In the genomic region with DNA sequence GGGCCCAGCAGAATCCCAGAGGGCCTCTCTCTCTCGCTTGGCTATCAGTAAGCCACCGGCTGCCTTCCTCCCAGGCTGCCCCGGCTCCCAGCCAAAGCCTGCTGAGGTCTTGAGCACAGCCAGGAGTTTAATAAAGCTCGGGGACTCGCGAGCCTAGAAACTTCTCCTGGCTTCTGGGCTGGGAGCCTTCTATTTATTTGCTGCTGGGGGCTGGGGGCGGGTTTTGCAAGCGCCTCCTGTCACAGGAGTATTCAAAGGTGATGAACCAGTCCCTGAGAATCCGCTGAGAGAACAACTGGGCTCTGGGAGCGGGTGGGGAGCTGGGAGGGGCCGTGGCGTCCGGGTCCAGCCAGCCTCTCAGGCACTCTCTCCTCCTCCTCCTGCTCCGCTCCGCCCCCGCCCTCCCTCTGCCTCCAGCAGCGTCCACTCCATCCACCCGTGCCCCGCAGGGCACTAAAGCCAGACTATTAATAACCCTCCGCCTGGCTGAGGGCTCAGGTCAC, we compare ENCODE assay signal across 8 mouse cellular contexts. TPM values are rescaled to one million over a fixed set of nuclear protein-coding genes. Genes with fewer than 3 reads are reported as not detected.
A peak's percentile ranks its signal among the peaks of the same experiment; 100 is the strongest.
DNase-seq lines count a peak whose midpoint lies in the region; ATAC-seq lines count a peak whose summit lies in the region.

Hspb8 (minus strand) TSS at position 166 of the 503 bp plus-strand sequence.

- peak within 1 kb of the TSS; percentile 5; the same call in 1 of the 2 replicates for H3K4me3 ChIP-seq in forebrain, embryonic 15.5 days
- peak within 1 kb of the TSS; percentile 45 for H3K4me3 ChIP-seq in stomach, embryonic 15.5 days (replicated peaks)

- H3K27ac ChIP-seq in forebrain, embryonic 15.5 days (replicated peaks): peak within 1 kb of the TSS; percentile 42
- peak within 1 kb of the TSS; percentile 88 for H3K27ac ChIP-seq in stomach, embryonic 15.5 days

- peak; percentile 38; the same call in 1 of the 2 replicates for ATAC-seq in forebrain, embryonic 15.5 days (replicated peaks)
- ATAC-seq in stomach, embryonic 15.5 days (ENCODE audit: insufficient read depth, low FRiP score, low read depth): peak; percentile 80
- ATAC-seq in inflammation-experienced regulatory T-cells, adult 6 months: no peak

- 1% methylated on average over 19 of the region's 20 CpGs for WGBS in forebrain, embryonic 15.5 days
- WGBS in stomach, embryonic 15.5 days: under 1% methylated on average over 19 of the region's 20 CpGs

- H3K9me3 ChIP-seq in forebrain, embryonic 15.5 days: no peaks in the 10 kb centered on the region
- no peaks in the 10 kb centered on the region for H3K9me3 ChIP-seq in stomach, embryonic 15.5 days

- H3K9ac ChIP-seq in forebrain, embryonic 15.5 days (replicated peaks): no peak within 1 kb of the TSS
- H3K9ac ChIP-seq in stomach, embryonic 15.5 days: peak within 1 kb of the TSS; percentile 51

- no peaks in the 10 kb centered on the region for H3K27me3 ChIP-seq in forebrain, embryonic 15.5 days
- H3K27me3 ChIP-seq in stomach, embryonic 15.5 days (replicated peaks): no peaks in the 10 kb centered on the region

- no peaks in the 10 kb centered on the region for H3K36me3 ChIP-seq in forebrain, embryonic 15.5 days
- H3K36me3 ChIP-seq in stomach, embryonic 15.5 days: no peaks in the 10 kb centered on the region

- DNase-seq in adipocyte (ENCODE audit: low spot score): peak; percentile 86
- peak; percentile 87 to 88 for DNase-seq in cerebellum, adult 18-20 months
- peak; percentile 87 for DNase-seq in heart, postnatal 4 days
- peak; percentile 62 to 71 for DNase-seq in layer of hippocampus, postnatal 10 days (ENCODE audit: low spot score in 2 of 2)
- DNase-seq in lung, postnatal 25 days (ENCODE audit: low spot score): peak; percentile 87

- H3K4me1 ChIP-seq in forebrain, embryonic 15.5 days: peaks cover 29% of the 10 kb centered on the region
- peaks cover 38% of the 10 kb centered on the region for H3K4me1 ChIP-seq in stomach, embryonic 15.5 days

- H3K4me2 ChIP-seq in forebrain, embryonic 15.5 days (replicated peaks): peak within 1 kb of the TSS; percentile 34
- peak within 1 kb of the TSS; percentile 62 for H3K4me2 ChIP-seq in stomach, embryonic 15.5 days

RNA-seq across cellular contexts. Expression of gene Hspb8, which starts in this region (rescaled TPM):
- polyA plus RNA-seq in forebrain, embryonic 15.5 days (2015; fragmentation: Nextera tagmentation; extraction: Ambion mirVana): 5.6 and 5.7 TPM in 2 replicates
- 10 to 100 TPM; 75.1 to 75.9 TPM for total RNA-seq in heart, postnatal 4 days (2021)
- total RNA-seq in layer of hippocampus, postnatal 10 days (2021): 1 to 10 TPM; 7.3 to 9.1 TPM
- 23.0 and 27.2 TPM in 2 replicates for polyA plus RNA-seq in stomach, embryonic 15.5 days (2015; fragmentation: Nextera tagmentation; extraction: Ambion mirVana)
- polyA plus RNA-seq in inflammation-experienced regulatory T-cells, adult 6 months (2017; shearing (Covaris generic)): not detected

Comparison
In these comparisons a context has a peak if more than half of its experiments do, and no peak if none do; other contexts are left out.
1. RNA of gene Hspb8 (total RNA-seq): 75.1 to 75.9 TPM in heart, postnatal 4 days; 7.3 to 9.1 TPM in layer of hippocampus, postnatal 10 days; every median in the first group is over 4 times any median in the second.
2. Peak in every context shown above with its lines, with median percentiles within 50 percentile points of each other: DNase-seq.